Mouse (Mus musculus): ENCODE data around the gene Tmem253.
"Not testable (repeated sequence)": the region's sequence is repeated elsewhere in the genome, so short reads cannot be mapped to it uniquely, and the experiment has no call there.

Gene Tmem253

DNA sequence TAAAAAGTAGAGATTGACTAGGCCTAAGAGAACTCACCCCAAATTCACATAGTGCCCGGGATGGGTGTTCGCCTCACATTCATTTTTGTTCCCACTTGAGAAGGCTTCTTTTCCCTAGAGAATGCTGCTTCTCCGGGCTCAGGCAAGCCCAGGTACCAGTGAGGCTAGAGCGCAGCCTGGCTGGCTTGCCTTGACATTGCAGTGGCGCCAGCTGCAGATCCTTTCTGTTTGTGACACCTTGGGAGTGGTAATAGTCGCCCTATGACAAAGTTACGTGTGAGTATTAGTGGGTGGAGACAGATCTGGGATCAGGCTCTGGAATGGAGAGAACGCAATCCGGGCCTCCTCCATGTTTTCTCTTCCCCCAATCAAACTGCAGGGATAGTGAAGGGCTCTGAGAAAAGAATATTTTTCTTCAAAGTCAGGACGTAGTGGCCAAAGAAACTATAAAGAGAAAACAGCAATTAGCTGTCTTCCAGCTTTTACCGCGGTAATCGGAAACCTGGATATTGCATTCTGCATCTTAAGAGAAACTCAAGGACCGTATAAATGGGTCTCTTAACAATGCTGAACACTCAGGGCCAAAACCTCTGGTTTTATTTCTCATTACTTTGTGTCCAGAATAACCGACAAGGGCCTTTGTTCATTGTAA, 5.2 kb downstream of the Tmem253 start, which contains the start of gene Zfp219:
TSS of gene Zfp219 (minus strand) at position 248 of the 652 bp plus-strand sequence.
- peak; percentile 76 for DNase-seq (ENCODE audit: extremely low read depth, insufficient read length, low spot score)

DNA sequence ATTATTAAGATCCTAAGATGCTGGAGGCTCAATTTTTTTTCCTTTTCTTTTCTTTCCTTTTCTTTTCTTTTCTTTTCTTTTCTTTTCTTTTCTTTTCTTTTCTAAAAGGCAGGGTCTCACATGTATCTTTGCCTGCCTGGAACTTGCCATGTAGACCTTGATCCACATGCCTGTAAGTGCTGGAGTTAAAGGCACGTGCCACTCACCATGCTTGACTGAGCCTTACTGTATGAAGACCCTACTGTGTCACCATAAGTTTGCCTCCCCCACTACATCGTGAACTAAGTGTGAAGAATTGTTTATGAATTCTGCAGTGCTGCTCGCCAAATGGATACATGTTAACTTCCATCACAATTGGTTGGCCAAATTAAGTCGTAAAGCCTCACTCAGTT, 5.7 kb downstream of the Tmem253 start:
- no peak for DNase-seq (ENCODE audit: extremely low read depth, insufficient read length, low spot score)

DNA sequence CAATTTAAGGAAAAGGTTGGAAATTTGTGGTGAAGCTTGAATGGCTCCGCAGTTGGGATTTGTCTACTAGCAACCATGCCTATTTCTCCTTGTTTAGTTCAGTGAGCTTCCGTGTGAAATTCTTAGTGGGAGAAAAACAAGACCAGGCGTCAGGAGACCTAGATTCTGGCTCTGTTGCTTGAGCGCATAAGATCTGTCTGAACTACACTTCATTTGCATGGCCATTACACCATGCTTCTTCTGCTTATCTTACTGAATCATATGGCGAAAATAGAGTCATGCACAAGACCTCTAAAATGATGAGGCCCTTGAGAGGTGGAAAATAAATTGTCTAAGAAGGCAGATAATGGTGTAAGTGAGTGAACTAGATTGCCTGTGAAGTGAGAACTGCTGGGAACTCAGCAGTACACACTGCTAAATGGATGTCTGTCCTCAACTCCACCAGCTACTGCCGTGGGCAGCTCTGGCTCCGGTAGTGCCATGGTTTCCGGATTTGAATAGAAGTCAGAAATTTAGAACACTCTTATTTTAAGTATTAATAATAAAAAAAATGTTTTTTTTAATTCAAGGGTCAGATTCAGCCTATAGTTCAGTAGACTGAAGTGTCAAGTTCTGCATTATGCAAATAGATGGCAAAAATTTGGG, 6.2 kb downstream of the Tmem253 start:
- no peak for DNase-seq (ENCODE audit: extremely low read depth, insufficient read length, low spot score)

DNA sequence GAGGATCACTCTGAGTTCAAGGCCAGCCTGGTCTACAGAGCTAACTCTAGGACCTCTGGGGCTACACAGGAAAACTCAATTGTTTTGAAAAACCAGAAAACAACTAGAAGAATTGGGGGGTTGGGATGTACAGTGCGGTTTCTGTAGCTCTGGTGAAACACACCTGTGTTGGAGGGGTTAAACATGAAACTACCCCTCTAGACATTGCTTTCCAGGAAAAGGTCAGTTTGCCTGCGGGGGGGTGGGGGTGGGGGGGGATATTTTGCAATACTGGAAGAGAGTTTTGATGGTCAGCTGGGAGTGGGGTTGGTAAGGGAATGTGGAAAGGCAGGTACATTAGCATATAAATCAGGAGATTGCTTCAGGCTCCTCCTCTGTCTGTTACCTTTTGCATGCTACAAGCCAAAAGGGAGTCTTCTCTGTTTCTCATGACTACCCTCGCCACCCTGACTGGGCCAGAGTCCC, 6.8 kb downstream of the Tmem253 start:
- no peak for DNase-seq (ENCODE audit: extremely low read depth, insufficient read length, low spot score)

DNA sequence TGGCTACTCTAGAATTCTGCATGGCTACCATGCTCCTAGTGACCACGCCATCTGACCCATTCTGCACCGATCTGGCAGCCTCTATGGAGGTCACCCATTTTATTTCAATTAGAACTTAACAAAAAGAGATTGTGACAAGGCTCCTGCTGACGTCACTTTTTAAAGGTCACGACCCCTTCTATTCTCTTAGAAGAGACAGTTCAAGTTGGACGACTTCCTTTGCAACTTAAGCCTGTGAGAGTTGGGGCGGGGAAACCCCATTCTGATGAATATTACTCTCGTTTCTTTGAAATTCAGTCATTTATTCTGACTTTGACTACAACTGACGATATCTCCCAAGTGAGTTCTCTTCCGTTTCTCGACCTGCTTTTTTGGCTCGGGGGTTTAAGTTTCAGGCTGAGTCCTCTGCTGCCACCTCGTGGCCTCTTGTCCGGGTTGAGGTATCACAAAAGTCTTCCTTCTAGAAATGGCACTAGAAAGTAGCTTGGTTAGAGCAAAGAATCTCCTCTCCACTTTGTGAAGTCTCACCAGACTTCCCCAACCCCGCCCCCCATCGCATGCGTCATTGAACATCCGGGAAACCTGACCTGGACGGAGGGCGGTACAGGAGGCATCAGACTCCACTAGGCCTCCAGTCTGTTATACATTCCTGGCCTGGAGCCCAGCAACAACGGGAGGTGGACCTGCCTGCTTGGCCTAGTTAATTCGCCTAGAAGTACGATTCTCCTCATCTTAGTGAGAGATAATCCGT, 7.4 kb downstream of the Tmem253 start:
- DNase-seq (ENCODE audit: extremely low read depth, insufficient read length, low spot score), result peak; percentile 89

DNA sequence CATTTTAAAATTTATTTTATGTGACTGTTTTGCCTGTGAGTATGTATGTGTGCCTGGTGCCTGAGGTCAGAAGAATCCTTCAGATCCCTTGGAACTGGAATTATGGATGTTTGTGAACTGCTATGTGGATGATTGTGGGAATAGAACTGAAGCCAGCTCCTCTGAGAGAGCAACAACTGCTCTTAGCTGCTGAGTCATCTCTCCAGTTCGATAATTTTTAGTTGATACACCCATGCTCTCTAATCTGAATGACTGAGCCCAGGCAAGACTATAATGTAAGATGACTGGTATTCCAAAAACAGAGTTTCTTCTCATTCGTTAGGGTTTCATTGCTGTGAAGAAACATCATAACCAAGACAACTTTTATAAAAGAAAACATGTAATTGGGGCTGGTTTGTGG, 8.7 kb downstream of the Tmem253 start:
- no peak for DNase-seq (ENCODE audit: extremely low read depth, insufficient read length, low spot score)

DNA sequence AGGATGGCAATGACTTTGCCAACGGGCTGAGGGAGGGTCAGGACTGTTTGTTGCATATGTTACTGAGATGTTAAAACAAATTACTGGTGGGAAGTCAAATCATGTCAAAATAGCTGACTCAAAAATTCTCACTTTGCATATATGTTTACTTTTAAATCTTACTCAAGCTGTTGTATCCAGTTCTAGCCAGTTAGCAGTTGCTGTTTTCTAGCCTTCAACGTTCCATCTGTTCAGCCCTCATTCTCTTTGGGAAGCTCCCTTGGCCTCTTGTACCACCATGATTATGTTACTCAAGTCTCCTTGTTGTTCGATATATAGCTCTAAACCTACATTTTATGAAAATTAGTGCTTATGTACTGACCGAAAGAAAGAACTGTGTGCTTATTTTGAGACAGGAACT, 10.9 kb downstream of the Tmem253 start:
- DNase-seq (ENCODE audit: extremely low read depth, insufficient read length, low spot score), result no peak

GRCm38 (mm10) chr14:52035926-52036325, 20.5 kb downstream of the Tmem253 start:
- DNase-seq (ENCODE audit: extremely low read depth, insufficient read length, low spot score), result no peak

DNA sequence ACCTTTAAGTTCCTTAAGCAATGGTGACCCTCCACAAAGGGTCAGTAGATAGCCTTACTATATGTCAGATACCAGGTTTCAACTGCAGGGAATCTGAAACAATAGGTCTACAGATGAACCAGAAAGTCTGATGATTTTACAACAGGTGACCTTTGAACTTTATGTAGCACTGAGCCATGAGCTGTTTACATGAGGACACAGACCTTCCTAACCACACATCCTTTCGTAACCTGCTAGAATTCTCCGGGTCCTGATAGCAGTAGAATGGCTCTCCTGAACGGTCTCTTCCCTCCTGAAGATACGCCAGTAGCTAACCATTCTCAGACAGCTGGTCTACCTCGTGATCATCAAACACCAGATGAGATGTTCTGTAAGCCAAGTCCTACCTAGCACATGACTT, 23.9 kb downstream of the Tmem253 start:
- DNase-seq (ENCODE audit: extremely low read depth, insufficient read length, low spot score), result no peak

DNA sequence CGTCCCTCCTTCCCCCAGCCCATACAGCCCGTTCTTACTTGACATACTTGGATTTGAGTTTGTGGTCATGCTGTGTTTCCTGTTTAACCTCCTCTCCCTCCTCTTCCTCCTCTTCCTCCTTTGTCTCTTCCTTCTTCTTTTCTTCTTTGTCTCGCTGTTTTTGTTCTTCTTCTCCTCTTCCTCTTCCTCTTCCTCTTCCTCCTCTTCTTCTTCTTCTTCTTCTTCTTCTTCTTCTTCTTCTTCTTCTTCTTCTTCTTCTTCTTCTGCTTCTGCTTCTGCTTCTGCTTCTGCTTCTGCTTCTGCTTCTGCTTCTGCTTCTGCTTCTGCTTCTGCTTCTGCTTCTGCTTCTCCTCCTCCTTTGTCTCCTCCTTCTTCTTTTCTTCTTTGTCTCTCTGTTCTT, 26.9 kb downstream of the Tmem253 start, which contains the start of gene Olfr221:
TSS of gene Olfr221 (minus strand) at position 101 of the 400 bp plus-strand sequence.
- DNase-seq (ENCODE audit: extremely low read depth, insufficient read length, low spot score), result not testable (repeated sequence)

- DNase-seq (ENCODE audit: extremely low read depth, insufficient read length, low spot score), result no peak
Observed at GRCm38 (mm10) chr14:52043446-52043845, 28.0 kb downstream of the Tmem253 start.

GRCm38 (mm10) chr14:52044901-52045678, 29.6 kb downstream of the Tmem253 start:
- DNase-seq (ENCODE audit: extremely low read depth, insufficient read length, low spot score), result no peak

- DNase-seq (ENCODE audit: extremely low read depth, insufficient read length, low spot score), result no peak
Observed at GRCm38 (mm10) chr14:52045966-52046565, 30.6 kb downstream of the Tmem253 start.

DNA sequence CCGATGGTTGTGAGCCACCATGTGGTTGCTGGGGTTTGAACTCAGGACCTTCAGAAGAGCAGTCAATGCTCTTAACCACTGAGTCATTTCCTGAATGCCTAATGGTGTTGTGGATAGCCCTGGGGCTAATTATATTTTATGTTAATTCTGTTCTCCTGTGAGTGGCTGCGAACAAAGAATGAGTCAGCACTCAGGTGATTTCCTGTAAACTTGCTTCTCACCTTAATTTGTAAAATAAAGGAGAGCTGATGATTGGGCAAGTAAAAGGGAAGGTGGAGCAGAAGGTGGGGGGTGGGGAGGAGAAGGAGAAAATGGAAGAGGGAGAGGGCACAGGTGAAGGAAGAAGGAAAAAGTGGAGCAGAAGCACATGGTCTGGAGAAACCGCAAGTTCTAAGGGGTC, 37.3 kb downstream of the Tmem253 start:
- not testable (repeated sequence) for DNase-seq (ENCODE audit: extremely low read depth, insufficient read length, low spot score)

DNA sequence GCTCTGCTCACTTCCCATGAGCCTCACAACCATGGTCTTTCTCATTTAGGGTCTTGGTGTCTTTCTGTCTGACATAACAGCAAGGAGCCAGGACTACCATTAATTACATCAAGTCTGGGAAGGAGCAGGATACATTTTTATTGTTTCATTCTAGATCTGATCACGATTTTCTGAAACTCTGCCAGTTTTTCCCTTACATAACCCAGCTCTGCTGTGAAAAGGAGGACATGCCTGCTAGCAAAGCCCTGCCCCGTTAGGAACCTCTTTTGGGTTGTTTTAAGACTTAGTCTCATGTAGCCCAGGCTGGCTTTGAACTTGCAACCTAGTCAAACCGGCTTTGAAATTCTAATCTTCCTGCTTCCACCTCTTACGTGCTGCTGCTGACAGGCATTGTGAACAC, 44.5 kb downstream of the Tmem253 start:
- no peak for DNase-seq (ENCODE audit: extremely low read depth, insufficient read length, low spot score)

- DNase-seq (ENCODE audit: extremely low read depth, insufficient read length, low spot score), result no peak
Observed at GRCm38 (mm10) chr14:52060800-52061199, 45.3 kb downstream of the Tmem253 start.

GRCm38 (mm10) chr14:52061798-52062197, 46.3 kb downstream of the Tmem253 start:
- DNase-seq (ENCODE audit: extremely low read depth, insufficient read length, low spot score), result no peak

DNA sequence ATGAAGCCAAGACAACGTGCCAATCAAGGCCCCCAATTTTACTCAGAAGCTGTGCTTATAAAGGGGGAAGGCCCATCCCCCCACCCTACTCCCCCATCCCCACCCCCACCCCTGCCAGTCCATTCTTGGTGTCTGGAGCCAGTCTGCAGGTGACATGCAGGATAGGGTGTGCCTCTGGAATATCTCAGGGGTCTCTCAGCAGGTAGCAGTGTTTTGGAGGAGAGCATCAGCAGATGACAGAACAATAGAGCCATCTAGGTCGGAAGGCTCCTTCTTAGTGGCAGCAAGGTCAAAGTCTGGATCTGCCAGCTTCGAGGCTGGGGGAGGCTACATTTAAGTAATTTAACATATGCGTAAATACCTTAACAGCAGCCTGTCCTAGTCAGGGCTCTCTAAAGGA, 50.7 kb downstream of the Tmem253 start:
- DNase-seq (ENCODE audit: extremely low read depth, insufficient read length, low spot score), result no peak
